Mouse (Mus musculus): ENCODE measurements around the gene Ebf1. TPM values are rescaled to one million over a fixed set of nuclear protein-coding genes. Genes with fewer than 3 reads are reported as not detected.

The Ebf1 gene
- polyA plus RNA-seq, 1 experiment = 2.7 TPM

DNA sequence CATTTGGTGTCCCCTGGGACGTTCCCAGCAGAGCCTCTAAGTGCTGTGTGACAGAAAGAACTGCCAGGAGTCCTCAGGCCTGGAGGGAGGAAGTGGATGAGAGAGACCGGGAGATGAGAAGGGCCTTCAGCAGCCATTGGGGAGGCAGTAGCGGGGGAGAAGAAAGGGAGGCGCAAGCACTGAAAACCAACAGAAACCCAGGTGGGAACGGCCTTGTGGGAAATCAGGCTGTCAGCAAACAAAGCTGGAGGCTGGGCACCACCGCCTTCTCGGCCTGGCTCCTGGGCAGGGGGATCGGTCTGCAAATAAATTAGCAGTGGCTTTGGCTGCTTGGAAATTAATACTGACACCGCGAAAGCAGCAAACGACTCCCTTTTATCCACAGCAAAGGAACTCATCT, 409.6 kb downstream of the Ebf1 start:
- Histone ChIP-seq H3K27me3 (ENCODE audit: control insufficient read depth, insufficient read depth, insufficient read length) (no peaks in the 10 kb centered on the region), H3K79me2 (ENCODE audit: control insufficient read depth, insufficient read depth) (no peaks in the 10 kb centered on the region), H3K4me3 (no peak overlapping the region), H3K36me3 (ENCODE audit: control insufficient read depth, insufficient read depth) (no peaks in the 10 kb centered on the region), H3K4me2 (ENCODE audit: low read depth) (no peak overlapping the region), H3ac (ENCODE audit: control insufficient read depth, insufficient read length) (no peak overlapping the region)
- TF ChIP-seq MAX (IDR thresholded peaks at IDR 0.05; ENCODE audit: low read depth) = no peak
- TF ChIP-seq TCF12 (IDR thresholded peaks at IDR 0.05; ENCODE audit: insufficient read depth, poor library complexity, severe bottlenecking) = no peak
- TF ChIP-seq SRF (IDR thresholded peaks at IDR 0.05; ENCODE audit: control insufficient read depth, insufficient read length, low read depth) = no peak
- TF ChIP-seq E2F4 (IDR thresholded peaks at IDR 0.05; ENCODE audit: insufficient read depth) = no peak
- TF ChIP-seq POLR2AphosphoS2 (IDR thresholded peaks at IDR 0.05; ENCODE audit: insufficient read length, low read depth) = no peak
- TF ChIP-seq TCF3 (IDR thresholded peaks at IDR 0.05; ENCODE audit: insufficient read length, low read depth) = no peak
- TF ChIP-seq POLR2A (IDR thresholded peaks at IDR 0.05; ENCODE audit: insufficient read length, low read depth) = no peak

DNA sequence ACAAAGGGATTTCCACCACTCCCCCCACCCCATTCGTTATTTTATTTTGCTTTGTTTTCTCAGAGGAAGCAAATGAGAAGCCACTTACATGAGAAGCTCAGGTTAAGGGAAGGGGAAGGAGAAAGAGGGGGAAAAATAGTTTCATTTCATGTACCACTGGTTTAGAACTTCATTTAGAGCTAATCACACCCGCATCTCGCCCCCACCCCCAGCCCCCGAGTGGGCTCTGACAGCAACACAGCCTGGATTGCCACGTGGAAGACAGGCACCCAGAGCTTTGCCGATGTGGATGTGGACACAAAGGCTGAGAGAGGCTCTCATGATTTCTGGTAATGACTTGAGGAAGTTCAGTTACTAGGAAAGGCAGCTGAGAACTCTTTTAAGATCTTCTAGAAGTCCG, 410.0 kb downstream of the Ebf1 start:
- Histone ChIP-seq H3K79me2 (ENCODE audit: control insufficient read depth, insufficient read depth) (no peaks in the 10 kb centered on the region), H3K27me3 (ENCODE audit: control insufficient read depth, insufficient read depth, insufficient read length) (no peaks in the 10 kb centered on the region), H3K4me3 (no peak overlapping the region), H3K4me2 (ENCODE audit: low read depth) (no peak overlapping the region), H3K36me3 (ENCODE audit: control insufficient read depth, insufficient read depth) (no peaks in the 10 kb centered on the region), H3ac (ENCODE audit: control insufficient read depth, insufficient read length) (no peak overlapping the region)
- no peak for TF ChIP-seq POLR2AphosphoS2 (IDR thresholded peaks at IDR 0.05; ENCODE audit: insufficient read length, low read depth)
- no peak for TF ChIP-seq USF1 (IDR thresholded peaks at IDR 0.05; ENCODE audit: low read depth)
- TF ChIP-seq SRF (IDR thresholded peaks at IDR 0.05; ENCODE audit: control insufficient read depth, insufficient read length, low read depth) = no peak
- no peak for TF ChIP-seq CEBPB (IDR thresholded peaks at IDR 0.05; ENCODE audit: insufficient read depth, poor library complexity, severe bottlenecking)
- no peak for TF ChIP-seq MAX (IDR thresholded peaks at IDR 0.05; ENCODE audit: low read depth)
- no peak for TF ChIP-seq MYOD1 (IDR thresholded peaks at IDR 0.05; ENCODE audit: control insufficient read depth in 1 of 3, insufficient read length in 2 of 3, low read depth in 2 of 3)

DNA sequence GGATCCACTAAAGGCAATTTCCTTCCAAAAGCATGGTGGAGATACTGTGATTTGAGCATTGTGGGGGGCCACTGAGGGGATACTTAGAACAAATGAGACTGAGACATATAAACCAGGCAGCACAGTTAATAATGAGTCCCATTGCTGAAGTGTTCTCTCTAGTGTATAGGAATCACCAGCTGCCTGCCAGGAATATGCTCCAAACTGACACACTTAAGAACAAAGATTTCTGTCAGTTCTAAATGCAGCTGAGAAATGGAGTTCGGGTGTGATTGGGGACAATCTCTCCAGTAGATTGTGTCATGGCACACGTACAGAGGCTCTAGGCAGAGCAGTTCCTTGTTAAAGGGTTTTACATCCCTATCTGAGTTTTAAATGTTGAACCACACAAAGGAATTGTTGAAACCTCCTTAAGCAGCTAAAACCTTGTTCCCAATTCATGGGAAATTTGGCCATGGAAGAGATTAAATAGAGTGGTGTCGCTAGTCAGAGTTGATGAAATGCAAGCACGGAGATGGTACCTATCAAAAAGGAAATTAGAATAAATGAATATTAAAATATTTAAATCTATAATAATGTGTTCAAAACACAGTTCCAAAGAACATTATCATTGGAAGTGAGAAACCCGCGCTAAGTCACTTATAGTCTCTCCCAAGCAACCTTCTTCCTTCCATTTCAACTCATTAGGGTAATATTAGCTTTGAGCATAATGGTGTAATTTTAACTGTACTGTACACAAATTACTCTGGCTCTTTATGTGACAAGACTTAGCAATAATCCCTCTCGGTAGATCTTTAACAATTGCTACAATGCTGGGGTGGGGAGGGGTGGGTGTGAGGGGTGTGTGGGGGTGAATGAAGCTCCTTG, 438.9 kb downstream of the Ebf1 start:
- TF ChIP-seq MYOG (IDR thresholded peaks at IDR 0.05; ENCODE audit: control insufficient read depth in 1 of 3, insufficient read depth in 1 of 3, insufficient read length in 2 of 3, low read depth in 2 of 3) (no peak), TCF3 (IDR thresholded peaks at IDR 0.05; ENCODE audit: insufficient read length, low read depth) (no peak), MAX (IDR thresholded peaks at IDR 0.05; ENCODE audit: low read depth) (no peak), SRF (IDR thresholded peaks at IDR 0.05; ENCODE audit: control insufficient read depth, insufficient read length, low read depth) (no peak), REST (IDR thresholded peaks at IDR 0.05; ENCODE audit: insufficient read depth, insufficient read length) (no peak), POLR2AphosphoS2 (IDR thresholded peaks at IDR 0.05; ENCODE audit: insufficient read length, low read depth) (no peak), TCF12 (IDR thresholded peaks at IDR 0.05; ENCODE audit: insufficient read depth, poor library complexity, severe bottlenecking) (no peak), MYOD1 (IDR thresholded peaks at IDR 0.05; ENCODE audit: control insufficient read depth in 1 of 3, insufficient read length in 2 of 3, low read depth in 2 of 3) (no peak), E2F4 (IDR thresholded peaks at IDR 0.05; ENCODE audit: insufficient read depth) (no peak), USF1 (IDR thresholded peaks at IDR 0.05; ENCODE audit: low read depth) (no peak), CEBPB (IDR thresholded peaks at IDR 0.05; ENCODE audit: insufficient read depth, poor library complexity, severe bottlenecking) (no peak), POLR2A (IDR thresholded peaks at IDR 0.05; ENCODE audit: insufficient read length, low read depth) (no peak)
- H3ac ChIP-seq (ENCODE audit: control insufficient read depth, insufficient read length) = no peak overlapping the region
- no peaks in the 10 kb centered on the region for H3K79me2 ChIP-seq (ENCODE audit: control insufficient read depth, insufficient read depth)
- no peak overlapping the region for H3K4me2 ChIP-seq (ENCODE audit: low read depth)
- no peaks in the 10 kb centered on the region for H3K27me3 ChIP-seq (ENCODE audit: control insufficient read depth, insufficient read depth, insufficient read length)
- H3K36me3 ChIP-seq (ENCODE audit: control insufficient read depth, insufficient read depth) = no peaks in the 10 kb centered on the region
- H3K4me3 ChIP-seq = no peak overlapping the region

Other genes with a start within 250 kb of the Ebf1 start
- gene Il12b, start 217.3 kb upstream of the Ebf1 start, polyA plus RNA-seq (2012; fragmentation: generic; extraction: Trizol) = not detected
- gene Ublcp1, start 146.8 kb upstream of the Ebf1 start, polyA plus RNA-seq (2012; fragmentation: generic; extraction: Trizol) = 13.0 TPM
- gene Rnf145, start 98.4 kb upstream of the Ebf1 start, polyA plus RNA-seq (2012; fragmentation: generic; extraction: Trizol) = 63.6 TPM

All from myocyte (in vitro differentiated cells).